Mouse (Mus musculus): ENCODE measurements around the gene Cd52. TPM values are rescaled to one million over a fixed set of nuclear protein-coding genes. Genes with fewer than 3 reads are reported as not detected.
A peak's percentile ranks its signal among the peaks of the same experiment; 100 is the strongest.
"Not testable (repeated sequence)": the region's sequence is repeated elsewhere in the genome, so short reads cannot be mapped to it uniquely, and the experiment has no call there.

Cd52 gene
- polyA plus RNA-seq (2021) = not detected

DNA sequence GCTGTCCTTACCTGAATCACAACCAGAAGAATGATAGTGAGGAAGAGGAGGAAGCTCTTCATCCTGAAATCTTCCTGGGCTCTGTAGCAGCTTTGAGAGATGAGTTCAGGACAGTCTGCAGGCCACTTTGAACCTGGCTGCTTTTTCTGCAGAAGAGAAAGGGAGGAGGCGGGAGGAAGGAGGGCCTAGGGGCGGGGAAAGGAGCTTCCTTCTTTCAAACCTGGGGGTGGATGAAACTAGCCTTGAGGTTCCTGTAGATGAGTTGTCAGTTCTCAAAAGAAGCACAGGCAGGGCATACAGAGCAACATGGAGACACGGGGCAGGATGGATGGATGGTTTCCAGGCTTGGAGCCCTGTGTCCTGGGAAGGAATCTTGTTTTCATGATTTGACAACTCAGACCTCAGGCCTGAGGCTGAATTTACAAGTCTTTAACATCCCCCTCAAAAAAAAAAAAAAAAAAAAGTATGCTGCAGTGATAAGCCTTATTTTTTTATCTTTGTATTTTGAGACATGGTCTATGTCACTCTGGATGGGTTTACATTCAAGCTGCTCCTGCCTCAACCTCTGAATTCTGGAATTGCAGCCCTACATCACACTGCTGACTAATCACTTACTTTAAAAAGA lies at the start of gene Cd52:
TSS of gene Cd52 (minus strand) at position 160 of the 625 bp plus-strand sequence.
- TF ChIP-seq CTCF (IDR thresholded peaks at IDR 0.05) = no peak
- POLR2A ChIA-PET = interaction anchor here (0.8 kb wide), 1 partner anchor 27 kb away, joined by 4 read pairs; no protein-coding TSS in a partner anchor
- in situ Hi-C loops (cut with MboI; ENCODE audit: low pct_unique_long_range_greater_than_20kb) = loop anchor here (10.0 kb wide), 2 partner anchors 150 to 200 kb away; partner anchors contain the start of genes E130218I03Rik, Gm30191 and Zfp593
- CTCF ChIA-PET = interaction anchor here (0.9 kb wide), 1 partner anchor 59 kb away, joined by 3 read pairs; no protein-coding TSS in a partner anchor
- DNase-seq (ENCODE audit: low read depth, low spot score) (no peak), ATAC-seq (no peak)
- no peaks in the 10 kb centered on the region for H3K27me3 ChIP-seq

DNA sequence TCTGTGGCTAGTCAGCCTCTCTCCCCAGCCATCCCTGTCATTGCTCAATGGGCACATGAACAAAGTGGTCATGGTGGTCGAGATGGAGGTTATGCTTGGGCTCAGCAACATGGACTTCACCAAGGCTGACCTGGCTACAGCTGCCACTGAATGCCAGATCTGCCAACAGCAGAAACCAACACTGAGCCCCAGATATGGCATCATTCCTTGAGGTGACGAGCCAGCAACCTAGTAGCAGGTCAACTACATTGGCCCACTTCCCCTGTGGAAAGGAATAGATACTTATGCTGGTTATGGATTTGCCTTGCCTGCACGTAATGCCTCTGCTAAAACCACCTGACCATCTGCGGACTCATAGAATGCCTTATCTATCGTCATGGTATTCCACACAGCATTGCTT lies 49.4 kb upstream of the Cd52 start:
- POLR2A ChIA-PET; H3K27me3 ChIP-seq; in situ Hi-C loops (cut with MboI; ENCODE audit: low pct_unique_long_range_greater_than_20kb); ATAC-seq; CTCF ChIA-PET; DNase-seq (ENCODE audit: low read depth, low spot score): not testable (repeated sequence)

DNA sequence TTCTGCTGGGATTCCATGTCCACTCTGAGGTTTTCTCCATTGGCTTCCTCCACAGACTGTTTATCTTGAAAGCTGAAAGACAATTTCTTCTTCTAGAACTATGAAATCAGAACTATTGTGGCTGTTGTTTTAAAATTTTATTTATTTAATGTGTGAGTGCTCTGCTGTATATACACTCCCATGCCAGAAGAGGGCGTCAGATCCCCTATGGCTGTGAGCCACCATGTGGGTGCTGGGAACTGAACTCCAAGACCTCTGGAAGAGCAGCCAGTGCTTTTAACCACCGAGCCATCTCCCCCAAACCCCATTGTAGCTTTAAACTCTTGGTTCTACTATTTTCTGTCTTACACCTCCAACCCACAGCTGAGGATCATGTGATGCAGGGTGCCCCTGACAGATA lies 44.0 kb upstream of the Cd52 start:
- no peaks in the 10 kb centered on the region for H3K27me3 ChIP-seq
- no peak for TF ChIP-seq CTCF (IDR thresholded peaks at IDR 0.05)
- no peak for DNase-seq (ENCODE audit: low read depth, low spot score)
- ChIA-PET POLR2A (no interaction called here), CTCF (interaction anchor here (1.4 to 1.5 kb wide), 2 partner anchors 13 to 31 kb away, joined by 3 read pairs; no protein-coding TSS in a partner anchor)
- in situ Hi-C loops (cut with MboI; ENCODE audit: low pct_unique_long_range_greater_than_20kb) = no loop called here
- no peak for ATAC-seq

DNA sequence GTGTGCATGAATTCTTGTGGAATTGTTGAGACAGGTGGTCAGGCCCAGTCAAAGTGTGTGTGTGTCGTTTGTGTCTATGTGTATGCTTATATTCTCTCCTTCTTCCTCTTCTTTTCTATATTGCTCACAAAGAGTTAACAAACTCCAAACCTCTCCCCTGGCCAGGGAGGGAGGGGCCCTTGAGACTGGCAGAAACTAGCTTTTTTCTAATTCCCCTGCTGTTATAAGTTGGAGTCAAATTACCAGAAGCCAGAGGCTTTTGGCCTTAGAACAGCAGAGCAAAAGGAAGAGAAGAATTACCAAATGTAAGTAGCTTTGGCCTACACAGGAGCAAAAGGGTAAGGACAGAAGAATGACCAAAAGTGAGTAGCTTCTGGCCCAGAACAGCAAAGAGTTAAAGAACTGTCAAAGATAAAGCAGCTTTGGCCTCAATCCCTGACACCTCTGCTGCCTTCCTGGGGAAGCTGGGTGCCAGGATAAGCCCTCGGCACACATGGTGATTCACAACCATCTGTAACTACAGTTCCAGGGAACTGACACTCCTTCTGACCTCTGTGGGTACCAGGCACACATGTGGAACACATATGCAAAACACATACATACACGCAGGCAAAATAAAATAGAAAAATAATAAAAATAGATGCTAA lies 41.5 kb upstream of the Cd52 start:
- ChIA-PET CTCF (no interaction called here), POLR2A (interaction anchor here (1.6 kb wide), 1 partner anchor 8 kb away, joined by 5 read pairs; the partner anchor contains the start of gene Sh3bgrl3)
- in situ Hi-C loops (cut with MboI; ENCODE audit: low pct_unique_long_range_greater_than_20kb) = no loop called here
- H3K27me3 ChIP-seq = no peaks in the 10 kb centered on the region
- ATAC-seq (no peak), DNase-seq (ENCODE audit: low read depth, low spot score) (no peak)
- no peak for TF ChIP-seq CTCF (IDR thresholded peaks at IDR 0.05)

DNA sequence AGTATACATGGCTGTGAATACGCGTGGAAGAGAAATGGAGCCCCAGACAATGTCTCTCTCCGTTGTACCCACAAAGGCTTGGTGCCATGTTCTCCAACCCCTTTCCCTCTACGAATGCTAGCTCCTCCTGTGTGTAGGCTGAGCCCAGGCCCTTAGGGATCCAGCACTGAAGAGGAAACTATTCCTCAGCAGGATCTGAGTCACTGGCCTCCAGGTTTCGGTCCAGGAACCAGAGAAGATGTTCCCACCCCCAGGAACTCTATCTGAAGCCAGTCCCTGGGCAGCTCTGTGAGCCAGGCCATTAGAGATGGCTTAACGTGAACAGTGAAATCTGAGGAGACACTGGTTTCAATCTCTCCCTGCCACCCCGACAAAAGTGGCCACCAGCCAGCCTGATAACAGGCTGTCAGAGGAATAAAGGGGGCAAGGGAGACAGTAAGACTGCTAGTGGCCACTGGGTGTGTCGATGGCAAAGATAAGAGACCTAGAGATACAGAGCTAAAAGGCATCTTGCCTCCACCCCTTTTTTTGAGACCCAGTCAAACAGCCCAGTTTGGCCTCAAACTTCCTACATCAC lies 37.7 kb upstream of the Cd52 start:
- CTCF ChIA-PET = interaction anchor here (1.2 kb wide), 1 partner anchor 54 kb away, joined by 3 read pairs; the partner anchor contains the start of gene Cep85
- TF ChIP-seq CTCF (IDR thresholded peaks at IDR 0.05) = no peak
- no peak for DNase-seq (ENCODE audit: low read depth, low spot score)
- no peaks in the 10 kb centered on the region for H3K27me3 ChIP-seq
- POLR2A ChIA-PET = interaction anchor here (1.1 kb wide), 1 partner anchor 19 kb away, joined by 3 read pairs; no protein-coding TSS in a partner anchor
- in situ Hi-C loops (cut with MboI; ENCODE audit: low pct_unique_long_range_greater_than_20kb) = no loop called here
- ATAC-seq = peak; percentile 62

DNA sequence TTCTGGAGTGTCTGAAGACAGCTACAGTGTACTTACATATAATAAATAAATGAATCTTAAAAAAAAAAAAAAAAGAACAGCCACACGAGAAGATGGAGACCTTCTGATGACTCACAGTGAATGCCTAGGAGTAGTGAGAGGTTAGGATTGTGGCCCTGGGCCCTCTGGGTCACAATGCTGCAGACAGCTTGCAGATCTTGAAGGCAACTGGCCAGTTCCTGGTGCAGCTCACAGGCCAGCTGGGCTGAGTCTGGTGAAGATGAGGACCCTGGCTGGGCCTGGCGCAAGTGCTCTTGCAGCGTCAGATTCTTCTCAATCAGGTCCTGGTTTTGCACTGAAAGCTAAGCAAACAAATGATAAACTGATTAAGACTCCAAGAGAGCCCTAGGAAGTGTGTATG lies 37.2 kb upstream of the Cd52 start:
- DNase-seq (ENCODE audit: low read depth, low spot score) (no peak), ATAC-seq (no peak)
- no peaks in the 10 kb centered on the region for H3K27me3 ChIP-seq
- ChIA-PET POLR2A (no interaction called here), CTCF (no interaction called here)
- in situ Hi-C loops (cut with MboI; ENCODE audit: low pct_unique_long_range_greater_than_20kb) = no loop called here
- TF ChIP-seq CTCF (IDR thresholded peaks at IDR 0.05) = no peak

DNA sequence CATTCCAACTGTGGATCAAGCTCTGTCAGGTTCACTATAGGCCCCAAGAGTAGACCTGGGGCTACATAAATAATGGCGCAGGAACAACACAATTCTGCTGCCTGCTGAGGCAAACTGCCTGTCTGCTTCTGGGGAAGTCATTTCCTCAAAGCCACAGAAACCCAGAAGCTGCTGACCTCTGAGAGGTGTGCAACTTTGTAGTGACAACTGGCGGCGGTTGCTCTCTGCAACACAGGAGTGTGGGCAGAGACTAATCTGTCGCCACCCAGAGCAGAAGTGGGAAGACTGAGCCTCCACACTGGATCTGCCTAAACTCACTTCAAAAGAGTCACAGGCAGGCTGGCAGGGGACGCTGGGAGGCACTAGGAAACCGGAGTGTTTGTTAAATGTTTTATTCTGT lies 34.6 kb upstream of the Cd52 start:
- ChIA-PET POLR2A (interaction anchor here (1.4 kb wide), 1 partner anchor 25 kb away, joined by 4 read pairs; no protein-coding TSS in a partner anchor), CTCF (no interaction called here)
- in situ Hi-C loops (cut with MboI; ENCODE audit: low pct_unique_long_range_greater_than_20kb) = no loop called here
- TF ChIP-seq CTCF (IDR thresholded peaks at IDR 0.05) = no peak
- H3K27me3 ChIP-seq = no peaks in the 10 kb centered on the region
- DNase-seq (ENCODE audit: low read depth, low spot score) (no peak), ATAC-seq (no peak)

DNA sequence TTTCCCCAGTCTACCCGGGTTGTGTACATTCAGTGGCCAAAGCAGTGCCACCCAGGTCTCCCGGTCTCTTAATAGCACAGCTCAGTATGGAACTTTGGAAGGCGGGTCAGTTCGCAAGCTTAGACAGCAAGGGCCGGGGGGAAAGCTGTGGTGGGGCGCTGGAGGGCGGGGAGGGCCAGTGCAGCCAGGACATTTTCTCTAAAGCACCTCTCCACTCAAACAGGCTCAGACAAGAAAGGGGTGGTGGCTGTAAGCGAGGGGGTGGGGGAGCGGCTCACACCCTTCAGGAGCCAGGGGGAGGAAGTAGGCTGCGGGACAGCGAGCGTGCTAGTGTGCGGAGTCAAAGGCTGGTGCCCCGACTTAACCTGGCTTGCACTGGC lies 34.1 kb upstream of the Cd52 start:
- no peak for TF ChIP-seq CTCF (IDR thresholded peaks at IDR 0.05)
- ATAC-seq (no peak), DNase-seq (ENCODE audit: low read depth, low spot score) (no peak)
- in situ Hi-C loops (cut with MboI; ENCODE audit: low pct_unique_long_range_greater_than_20kb) = no loop called here
- ChIA-PET POLR2A (interaction anchor here (0.6 to 1.4 kb wide), 3 partner anchors 8 to 129 kb away, joined by 3 to 5 read pairs (median 4); no protein-coding TSS in a partner anchor), CTCF (no interaction called here)
- no peaks in the 10 kb centered on the region for H3K27me3 ChIP-seq

DNA sequence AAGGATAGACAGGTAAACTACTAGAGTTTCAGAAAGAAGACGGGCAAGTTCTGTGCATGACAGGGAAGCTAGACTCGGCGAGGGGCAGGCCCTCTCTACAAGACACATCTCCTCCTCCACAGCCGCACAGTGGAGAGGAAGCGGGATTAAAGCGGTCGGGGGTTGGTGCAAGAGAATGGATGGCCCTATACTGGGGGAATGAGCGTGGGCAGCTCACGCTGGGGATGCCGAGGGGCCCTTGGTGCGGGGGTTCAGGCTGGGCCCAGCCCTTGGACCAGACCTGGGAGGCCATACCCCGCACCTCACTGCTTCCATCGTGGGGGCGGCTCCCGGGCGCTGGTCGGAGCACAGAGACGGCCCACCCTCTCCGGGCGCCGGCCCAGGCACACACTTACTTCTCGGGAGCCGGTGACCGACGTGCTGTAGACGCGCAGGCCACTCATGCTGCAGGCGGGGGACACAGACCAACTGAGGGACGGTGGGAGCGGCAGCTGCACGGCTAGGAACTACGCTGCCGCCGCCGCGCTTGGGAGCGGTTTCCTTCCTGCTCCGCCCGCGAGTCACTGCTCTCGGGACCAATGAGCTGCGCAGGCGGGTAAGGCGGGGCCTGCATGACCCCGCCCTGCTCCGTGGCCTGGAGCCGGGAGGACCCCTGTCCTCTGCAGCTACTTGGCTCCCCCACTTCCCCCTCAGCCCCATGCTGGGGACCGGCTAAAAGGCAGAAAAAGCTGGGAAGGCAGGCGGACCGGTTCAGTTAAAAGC lies 33.5 kb upstream of the Cd52 start, which contains the start of gene Sh3bgrl3:
TSS of gene Sh3bgrl3 (minus strand) at position 569 of the 762 bp plus-strand sequence.
- TF ChIP-seq CTCF (IDR thresholded peaks at IDR 0.05) = no peak
- ChIA-PET POLR2A (interaction anchor here (0.6 to 1.4 kb wide), 6 partner anchors 9 to 129 kb away, joined by 3 to 5 read pairs (median 3); no protein-coding TSS in a partner anchor), CTCF (no interaction called here)
- no peaks in the 10 kb centered on the region for H3K27me3 ChIP-seq
- DNase-seq (ENCODE audit: low read depth, low spot score) = no peak
- ATAC-seq = peak; percentile 42
- in situ Hi-C loops (cut with MboI; ENCODE audit: low pct_unique_long_range_greater_than_20kb) = no loop called here

DNA sequence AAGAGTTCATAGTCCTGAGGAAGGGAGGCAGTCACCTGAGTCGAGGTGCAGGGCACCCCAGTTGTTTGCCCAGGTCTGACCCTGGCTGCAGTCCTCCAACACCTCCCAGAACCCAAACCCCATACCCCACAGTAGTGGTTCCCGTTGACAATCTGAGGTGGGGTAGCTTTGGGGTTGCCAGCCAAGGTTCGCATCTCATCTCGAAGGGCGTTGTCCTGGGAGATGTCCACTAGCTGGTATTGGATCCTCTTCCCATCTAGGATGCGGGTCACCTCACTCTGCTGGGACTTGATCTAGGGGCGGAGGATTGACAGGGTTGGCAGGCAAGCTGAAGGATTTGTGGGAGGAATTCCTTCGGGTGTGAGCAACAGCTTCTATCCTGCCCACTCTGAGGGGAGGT lies 32.9 kb upstream of the Cd52 start:
- DNase-seq (ENCODE audit: low read depth, low spot score) = no peak
- in situ Hi-C loops (cut with MboI; ENCODE audit: low pct_unique_long_range_greater_than_20kb) = no loop called here
- no peak for TF ChIP-seq CTCF (IDR thresholded peaks at IDR 0.05)
- ATAC-seq = no peak
- H3K27me3 ChIP-seq = no peaks in the 10 kb centered on the region
- POLR2A ChIA-PET = interaction anchor here (0.9 to 1.3 kb wide), 4 partner anchors 10 to 28 kb away, joined by 3 to 5 read pairs (median 3); no protein-coding TSS in a partner anchor
- CTCF ChIA-PET = no interaction called here
